Mouse (Mus musculus): Measurements from ENCODE around the gene Apol8.

Apol8 gene

GRCm38 (mm10) chr15:77784039-77784824 is 27.4 kb upstream of the Apol8 start:
- no peak for DNase-seq

- no peak for DNase-seq
Observed at GRCm38 (mm10) chr15:77782449-77783014, 25.7 kb upstream of the Apol8 start.

- DNase-seq = peak; percentile 58 to 66
Observed at GRCm38 (mm10) chr15:77775186-77775963, 18.6 kb upstream of the Apol8 start.

GRCm38 (mm10) chr15:77774303-77774702 is 17.5 kb upstream of the Apol8 start:
- DNase-seq = no peak

GRCm38 (mm10) chr15:77773099-77773915 is 16.5 kb upstream of the Apol8 start:
- DNase-seq = no peak

GRCm38 (mm10) chr15:77770942-77771341 is 14.1 kb upstream of the Apol8 start:
- DNase-seq = no peak

GRCm38 (mm10) chr15:77770341-77770740 is 13.5 kb upstream of the Apol8 start:
- no peak for DNase-seq

- no peak for DNase-seq
Observed at GRCm38 (mm10) chr15:77766981-77767380, 10.2 kb upstream of the Apol8 start.

- no peak for DNase-seq
Observed at GRCm38 (mm10) chr15:77765484-77766093, 8.8 kb upstream of the Apol8 start.

- no peak for DNase-seq
Observed at GRCm38 (mm10) chr15:77764391-77765006, 7.7 kb upstream of the Apol8 start.

GRCm38 (mm10) chr15:77763702-77764101 is 6.9 kb upstream of the Apol8 start:
- DNase-seq = no peak

GRCm38 (mm10) chr15:77763050-77763449 is 6.2 kb upstream of the Apol8 start:
- no peak for DNase-seq

GRCm38 (mm10) chr15:77761561-77762380 is 5.0 kb upstream of the Apol8 start:
- peak in 1 of 2 experiments; percentile 45 for DNase-seq

GRCm38 (mm10) chr15:77761083-77761482 is 4.3 kb upstream of the Apol8 start:
- no peak for DNase-seq

GRCm38 (mm10) chr15:77760037-77760436 is 3.2 kb upstream of the Apol8 start:
- no peak for DNase-seq

GRCm38 (mm10) chr15:77757586-77758226 is 903 bp upstream of the Apol8 start:
- no peak for DNase-seq

GRCm38 (mm10) chr15:77756081-77756480 is 722 bp downstream of the Apol8 start:
- no peak for DNase-seq

- DNase-seq = no peak
Observed at GRCm38 (mm10) chr15:77755132-77755531, 1.7 kb downstream of the Apol8 start.

- no peak for DNase-seq
Observed at GRCm38 (mm10) chr15:77752443-77752842, 4.4 kb downstream of the Apol8 start.

GRCm38 (mm10) chr15:77750461-77750860 is 6.3 kb downstream of the Apol8 start:
- DNase-seq = no peak

Data from thymus, adult 18-20 months (tissue).